Mouse (Mus musculus) cerebellum, adult 9-10 months (tissue): Measurements from ENCODE around the gene Srpk1.
A peak's percentile ranks its signal among the peaks of the same experiment; 100 is the strongest.

Experiments
- DNase-seq: peaks from one replicate; pipeline ENCODE4 v3.0.0; 2022

The Srpk1 gene

GRCm38 (mm10) chr17:28553040-28553793, 69.3 kb downstream of the Srpk1 start:
- peak; percentile 61 for DNase-seq

- DNase-seq: no peak
Observed at GRCm38 (mm10) chr17:28549111-28549510, 73.4 kb downstream of the Srpk1 start, which contains the start of gene Clpsl2. TSS of gene Clpsl2 (plus strand) at chr17:28549411.

- no peak for DNase-seq
Observed at GRCm38 (mm10) chr17:28548550-28548949, 74.0 kb downstream of the Srpk1 start.

- no peak for DNase-seq
Observed at GRCm38 (mm10) chr17:28546925-28547324, 75.6 kb downstream of the Srpk1 start.

GRCm38 (mm10) chr17:28537881-28538280, 84.6 kb downstream of the Srpk1 start:
- DNase-seq: no peak
